Mouse (Mus musculus) embryonic fibroblast, embryonic 13.5 days (primary cell): ENCODE measurements around the gene Oxtr. TPM values are rescaled to one million over a fixed set of nuclear protein-coding genes. Genes with fewer than 3 reads are reported as not detected.

Experiments used
- H3K27ac ChIP-seq: 2 replicates; pipeline ENCODE4 v1.5.1; 2012; ENCODE audit warnings: low read length, control low read depth, inconsistent platforms; ENCODE audit not compliant: insufficient read depth
- H3K4me1 ChIP-seq: 2 replicates; pipeline ENCODE4 v1.6.1; 2011; ENCODE audit warnings: low read length; ENCODE audit not compliant: control insufficient read depth, insufficient read depth
- H3K4me3 ChIP-seq: 2 replicates; pipeline ENCODE4 v1.5.1; 2011; ENCODE audit warnings: mild to moderate bottlenecking, control low read depth, low read length; ENCODE audit not compliant: insufficient read depth
- CTCF ChIP-seq: IDR thresholded peaks from 2 replicates; pipeline ENCODE4 v1.5.1; 2011; ENCODE audit warnings: mild to moderate bottlenecking, control low read depth, low read length, moderate library complexity, borderline replicate concordance; ENCODE audit not compliant: insufficient read depth
- POLR2A ChIP-seq: IDR thresholded peaks from 2 replicates; pipeline ENCODE4 v1.6.1; 2011; ENCODE audit warnings: low read depth, mild to moderate bottlenecking, control low read depth, low read length, moderate library complexity
- polyA plus RNA-seq: library from polyadenylated mRNA; stranded (reverse); fragments of >200 nt; gene quantifications from 2 replicates; pipeline ENCODE4 v1.2.4, GENCODE M21; 2011; ENCODE audit warnings: low read depth; ENCODE audit not compliant: missing spikeins, insufficient read length

Gene Oxtr
- polyA plus RNA-seq, result not detected in 2 replicates

DNA sequence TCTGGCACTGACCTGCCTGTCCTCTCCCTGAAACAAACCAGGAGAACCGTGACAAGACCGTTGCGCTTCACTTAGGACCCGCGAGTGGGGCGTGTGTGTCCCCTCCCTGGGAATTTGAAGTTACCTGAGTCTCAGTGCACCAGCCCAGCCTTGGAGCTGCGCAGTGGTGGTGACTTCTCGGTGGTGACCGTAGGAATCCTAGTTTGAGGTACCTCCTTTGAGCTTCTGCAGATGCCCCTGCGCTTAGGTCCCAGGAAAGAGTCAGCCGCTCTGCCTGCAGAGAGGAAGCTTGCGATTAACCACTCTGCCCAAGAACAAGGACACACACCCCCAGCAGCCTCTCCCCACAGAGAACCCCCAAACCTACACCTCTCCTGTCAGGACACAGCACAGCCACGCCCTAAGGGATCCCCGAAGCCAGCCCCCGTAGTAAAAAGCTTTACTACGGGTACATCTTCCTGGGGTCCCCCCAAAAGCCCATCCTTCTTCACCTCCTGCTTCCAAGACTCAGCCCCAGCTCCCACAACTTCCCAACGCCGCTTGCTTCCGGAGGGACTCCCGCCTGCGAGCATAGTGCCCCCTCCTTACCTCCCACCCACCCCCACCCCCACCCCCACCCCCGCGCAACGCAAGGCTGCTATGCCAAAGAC lies at the start of gene Oxtr:
Gene Oxtr, minus strand, starts transcription at position 34 of the 650 bp plus-strand sequence.
- H3K4me1 ChIP-seq, result 0 out of 2 replicates have a peak, but pooled peaks cover 9% of the 10 kb centered on the region
- TF ChIP-seq CTCF (no peak), POLR2A (no peak)
- peak within 1 kb of the TSS; percentile 11; the same call in 1 of the 2 replicates for H3K4me3 ChIP-seq
- no peak within 1 kb of the TSS for H3K27ac ChIP-seq

DNA sequence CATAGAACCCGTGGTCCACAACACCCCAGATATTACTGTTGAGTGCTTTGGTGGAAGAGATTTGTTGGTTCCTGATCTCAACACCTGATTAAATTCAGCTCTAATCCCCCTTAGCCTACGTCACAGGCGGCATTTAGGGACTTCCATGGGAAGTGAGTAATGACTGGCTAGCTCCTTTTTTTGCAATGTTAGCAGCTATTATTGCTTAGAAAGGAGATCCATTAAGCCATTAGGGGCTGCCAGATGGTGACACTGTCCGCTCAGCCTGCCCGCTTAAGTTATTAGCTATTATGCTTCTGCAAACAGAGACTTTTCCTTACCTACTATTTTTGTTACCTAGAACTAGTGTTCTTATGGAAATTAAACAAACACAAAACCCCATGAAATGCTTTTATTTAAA lies 35.7 kb upstream of the Oxtr start:
- Histone ChIP-seq H3K27ac (no peak overlapping the region), H3K4me3 (no peak overlapping the region), H3K4me1 (no peaks in the 10 kb centered on the region)
- TF ChIP-seq POLR2A (no peak), CTCF (no peak)

DNA sequence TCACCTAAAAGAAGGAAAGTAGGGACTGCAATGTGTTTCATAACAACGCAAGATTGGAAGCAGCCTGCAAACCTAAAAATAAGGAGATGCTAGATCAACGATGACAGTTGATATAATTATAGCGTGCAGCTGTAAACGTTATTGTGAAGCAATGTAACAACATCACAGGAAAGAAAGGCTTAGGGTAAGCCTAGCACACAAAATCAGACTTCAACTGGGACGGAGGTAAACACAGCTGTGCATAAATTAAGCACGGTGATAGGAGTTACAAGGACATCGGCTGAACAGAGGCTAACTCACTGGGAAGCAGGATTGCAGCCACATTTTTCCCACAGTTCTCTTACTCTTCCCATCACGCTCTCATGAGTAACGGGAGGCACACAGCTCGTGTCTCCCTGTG lies 34.7 kb upstream of the Oxtr start:
- no peak overlapping the region for H3K27ac ChIP-seq
- TF ChIP-seq CTCF (no peak), POLR2A (no peak)
- H3K4me3 ChIP-seq, result no peak overlapping the region
- H3K4me1 ChIP-seq, result no peaks in the 10 kb centered on the region

DNA sequence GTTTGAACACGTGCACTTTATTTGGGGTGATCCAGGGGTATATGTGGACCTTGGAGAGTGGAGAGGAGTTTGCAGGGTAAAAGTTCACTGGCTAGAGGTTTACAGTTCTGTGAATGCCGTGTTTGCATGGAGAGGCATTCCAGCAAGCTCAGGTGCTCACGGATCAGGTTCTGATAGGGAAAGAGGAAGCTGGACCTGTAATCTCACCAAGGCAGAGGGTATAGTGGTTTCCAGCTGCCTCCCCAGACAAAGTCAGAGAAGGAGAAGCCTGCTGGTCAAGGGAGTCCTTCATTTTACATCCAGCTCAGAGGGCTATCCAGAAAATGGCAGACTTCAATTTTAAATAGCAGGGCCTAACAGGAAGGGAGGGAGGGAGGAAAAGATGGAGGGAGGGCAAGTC lies 28.2 kb upstream of the Oxtr start:
- no peak overlapping the region for H3K27ac ChIP-seq
- H3K4me3 ChIP-seq, result no peak overlapping the region
- TF ChIP-seq CTCF (no peak), POLR2A (no peak)
- H3K4me1 ChIP-seq, result no peaks in the 10 kb centered on the region

DNA sequence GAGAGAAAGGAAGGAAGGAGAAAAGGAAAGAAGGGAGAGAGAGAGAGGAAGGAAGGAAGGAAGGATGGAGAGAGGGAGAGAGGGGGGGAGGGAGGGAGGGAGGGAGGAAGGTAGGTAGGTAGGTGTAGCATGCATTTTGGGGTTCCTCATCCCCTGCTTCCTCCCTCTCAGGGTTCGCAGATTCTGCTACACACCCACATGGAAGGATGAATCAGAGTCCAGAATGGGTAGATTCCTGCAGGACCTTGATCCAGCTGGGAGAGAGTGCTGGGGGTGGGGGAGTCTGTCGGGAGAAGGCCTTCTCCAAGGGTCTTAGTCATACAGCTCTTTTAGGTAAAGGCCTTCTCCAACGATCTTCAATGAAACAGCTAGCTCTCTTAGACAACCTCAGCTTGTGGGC lies 27.8 kb upstream of the Oxtr start:
- TF ChIP-seq CTCF, result no peak
- no peak for TF ChIP-seq POLR2A
- Histone ChIP-seq H3K4me3 (no peak overlapping the region), H3K27ac (no peak overlapping the region), H3K4me1 (no peaks in the 10 kb centered on the region)

DNA sequence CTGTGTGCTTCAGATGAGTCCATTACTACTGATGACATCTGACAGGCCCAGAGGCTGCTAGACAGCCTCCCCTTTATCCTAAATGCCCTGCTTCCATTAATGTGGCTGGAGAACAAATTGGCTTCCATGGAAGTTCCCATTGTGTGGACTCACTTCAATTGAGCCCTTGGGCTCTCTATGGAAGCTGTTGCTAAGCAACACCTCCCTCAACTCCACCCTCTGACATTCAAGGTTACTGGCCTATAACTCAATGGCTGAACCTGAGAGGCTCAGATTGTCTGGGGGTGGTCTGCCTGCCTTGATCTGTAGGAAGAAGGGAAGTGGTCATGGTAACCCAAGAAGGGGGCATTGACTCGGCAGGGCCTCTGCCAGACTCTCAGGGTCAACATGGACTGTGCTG lies 26.8 kb upstream of the Oxtr start:
- no peak overlapping the region for H3K4me3 ChIP-seq
- no peaks in the 10 kb centered on the region for H3K4me1 ChIP-seq
- no peak for TF ChIP-seq CTCF
- no peak for TF ChIP-seq POLR2A
- H3K27ac ChIP-seq, result no peak overlapping the region

DNA sequence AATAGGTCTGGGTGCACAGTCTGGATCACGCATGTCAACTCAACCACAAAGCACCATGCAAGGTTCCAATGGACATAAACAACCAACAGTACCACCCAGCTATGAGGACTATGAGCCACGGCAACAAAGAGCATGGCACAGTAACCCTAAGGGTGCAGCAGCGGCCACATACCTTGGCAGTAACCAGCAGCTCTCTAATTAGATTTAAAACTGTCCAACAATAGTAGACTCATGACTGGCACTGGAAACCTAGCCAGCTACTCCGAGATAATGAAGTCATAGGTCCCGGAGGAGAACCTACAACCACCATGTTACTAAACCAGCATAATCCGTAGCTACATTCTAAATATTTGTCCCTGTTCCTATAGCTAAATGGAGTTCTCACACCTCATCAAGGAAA lies 24.8 kb upstream of the Oxtr start:
- no peak for TF ChIP-seq CTCF
- TF ChIP-seq POLR2A, result no peak
- H3K4me3 ChIP-seq, result no peak overlapping the region
- H3K27ac ChIP-seq, result no peak overlapping the region
- H3K4me1 ChIP-seq, result no peaks in the 10 kb centered on the region

DNA sequence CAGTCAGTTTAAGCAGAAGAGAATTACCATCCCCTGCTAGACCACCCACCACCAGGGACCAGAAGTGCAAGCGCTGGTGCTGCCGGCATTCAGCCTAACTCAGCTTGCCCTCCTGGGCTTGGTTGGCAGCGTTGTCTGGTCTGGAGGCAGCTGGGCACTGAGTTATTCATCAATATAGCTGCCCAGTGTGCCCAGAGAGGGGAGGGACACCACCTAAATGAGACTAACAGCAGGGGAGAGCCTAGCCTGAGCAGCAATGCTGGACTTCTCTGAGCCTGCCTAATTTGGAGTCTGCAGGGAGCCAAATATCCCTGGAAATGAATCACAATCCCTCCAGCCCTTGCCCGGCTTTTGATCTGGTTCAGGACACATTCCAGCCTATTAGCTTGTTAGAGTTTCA lies 20.6 kb upstream of the Oxtr start:
- no peak for TF ChIP-seq CTCF
- no peak overlapping the region for H3K4me3 ChIP-seq
- H3K27ac ChIP-seq, result no peak overlapping the region
- no peaks in the 10 kb centered on the region for H3K4me1 ChIP-seq

DNA sequence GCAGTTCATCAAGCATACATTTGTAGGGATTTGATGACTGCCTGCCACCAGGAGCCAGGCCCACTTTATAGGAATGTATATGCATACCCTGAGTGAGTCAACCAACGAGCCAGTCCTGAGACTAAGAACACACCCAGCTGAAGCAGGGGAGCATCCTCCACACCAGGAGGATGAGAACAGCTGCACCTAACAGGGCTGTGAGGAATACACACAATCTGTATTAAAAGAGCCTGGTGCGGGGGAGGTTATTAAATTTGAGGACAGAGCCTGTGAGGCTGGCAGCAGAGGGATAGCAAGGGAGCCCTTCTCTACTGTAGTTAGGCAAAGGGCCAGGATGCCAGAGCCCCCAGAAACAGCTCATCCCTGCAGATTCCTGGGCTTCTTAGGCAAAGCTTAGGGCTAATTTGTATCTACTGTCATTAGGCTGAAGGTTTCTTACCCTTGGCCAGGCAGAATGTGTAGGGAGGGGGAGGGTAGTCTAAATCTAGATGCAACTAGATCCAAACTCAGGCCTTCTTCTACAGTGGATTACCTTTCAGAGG lies 19.9 kb upstream of the Oxtr start:
- TF ChIP-seq CTCF (no peak), POLR2A (no peak)
- no peaks in the 10 kb centered on the region for H3K4me1 ChIP-seq
- H3K27ac ChIP-seq, result no peak overlapping the region
- no peak overlapping the region for H3K4me3 ChIP-seq

DNA sequence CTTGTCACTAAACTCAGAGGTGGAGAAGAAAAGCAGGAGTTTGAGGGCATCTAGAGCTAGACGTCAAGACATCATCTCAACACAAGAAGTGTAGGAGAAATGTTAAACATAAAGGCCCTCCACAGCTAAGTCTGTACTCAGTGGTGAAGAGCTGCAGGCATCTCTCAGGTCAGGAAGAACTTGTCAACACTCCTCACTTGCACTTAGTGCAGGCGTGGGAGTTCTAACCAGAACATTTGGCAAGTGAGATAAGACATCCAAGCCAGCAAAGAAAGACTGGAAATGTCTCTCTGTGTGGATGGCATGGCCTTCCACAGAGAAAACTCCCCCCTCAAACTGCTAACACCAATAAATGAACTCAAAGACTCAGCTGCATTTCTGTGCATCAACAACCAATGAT lies 17.9 kb upstream of the Oxtr start:
- Histone ChIP-seq H3K4me3 (no peak overlapping the region), H3K4me1 (no peaks in the 10 kb centered on the region), H3K27ac (no peak overlapping the region)
- no peak for TF ChIP-seq POLR2A
- TF ChIP-seq CTCF, result no peak
